Mouse (Mus musculus): Measurements from ENCODE around the gene Slx1b. TPM values are rescaled to one million over a fixed set of nuclear protein-coding genes. Genes with fewer than 3 reads are reported as not detected.

The Slx1b gene
- polyA plus RNA-seq, 1 experiment = 16.0 TPM

DNA sequence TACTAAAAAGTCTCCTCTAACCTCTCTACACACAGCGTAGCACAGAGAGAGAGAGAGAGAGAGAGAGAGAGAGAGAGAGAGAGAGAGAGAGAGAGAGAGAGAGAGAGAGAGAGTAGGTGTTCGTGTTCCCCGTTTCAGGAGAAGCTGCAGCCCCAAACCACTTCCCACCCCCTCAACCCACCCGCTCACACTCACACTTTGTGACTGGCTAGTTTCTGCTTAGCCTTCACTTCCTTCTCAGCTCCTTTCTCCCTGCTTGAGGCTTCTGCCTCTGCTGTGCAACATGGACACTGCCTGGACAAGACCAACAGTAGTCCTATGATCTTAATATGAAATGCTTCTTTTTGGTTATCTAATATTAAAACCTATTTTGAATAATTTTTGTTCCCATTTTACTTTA, 14.7 kb upstream of the Slx1b start:
- TF ChIP-seq CTCF (IDR thresholded peaks at IDR 0.05; ENCODE audit: extremely low read depth, insufficient read length, insufficient replicate concordance, low read depth, low read length) (no peak), POLR2A (IDR thresholded peaks at IDR 0.05; ENCODE audit: low read depth, low read length) (no peak)
- WGBS = 65% methylated on average over 4 of the region's 4 CpGs
- Histone ChIP-seq H3K4me3 (ENCODE audit: low read depth, low read length) (no peak overlapping the region), H3K36me3 (ENCODE audit: control insufficient read depth, insufficient read depth, low read length) (no peaks in the 10 kb centered on the region), H3K4me1 (ENCODE audit: control insufficient read depth, insufficient read depth, insufficient read length, low read length) (no peaks in the 10 kb centered on the region), H3K27me3 (ENCODE audit: control insufficient read depth, insufficient read depth, low read length) (no peaks in the 10 kb centered on the region), H3K27ac (ENCODE audit: insufficient read depth, low read depth, low read length) (no peak overlapping the region)

- Histone ChIP-seq H3K27me3 (ENCODE audit: control insufficient read depth, insufficient read depth, low read length) (no peaks in the 10 kb centered on the region), H3K4me1 (ENCODE audit: control insufficient read depth, insufficient read depth, insufficient read length, low read length) (peaks cover 2% of the 10 kb centered on the region; the same call in 1 of the 2 replicates), H3K27ac (ENCODE audit: insufficient read depth, low read depth, low read length) (peak overlapping the region; percentile 47; the same call in 1 of the 2 replicates)
Observed at GRCm38 (mm10) chr7:126708175-126708952, 12.8 kb upstream of the Slx1b start.

DNA sequence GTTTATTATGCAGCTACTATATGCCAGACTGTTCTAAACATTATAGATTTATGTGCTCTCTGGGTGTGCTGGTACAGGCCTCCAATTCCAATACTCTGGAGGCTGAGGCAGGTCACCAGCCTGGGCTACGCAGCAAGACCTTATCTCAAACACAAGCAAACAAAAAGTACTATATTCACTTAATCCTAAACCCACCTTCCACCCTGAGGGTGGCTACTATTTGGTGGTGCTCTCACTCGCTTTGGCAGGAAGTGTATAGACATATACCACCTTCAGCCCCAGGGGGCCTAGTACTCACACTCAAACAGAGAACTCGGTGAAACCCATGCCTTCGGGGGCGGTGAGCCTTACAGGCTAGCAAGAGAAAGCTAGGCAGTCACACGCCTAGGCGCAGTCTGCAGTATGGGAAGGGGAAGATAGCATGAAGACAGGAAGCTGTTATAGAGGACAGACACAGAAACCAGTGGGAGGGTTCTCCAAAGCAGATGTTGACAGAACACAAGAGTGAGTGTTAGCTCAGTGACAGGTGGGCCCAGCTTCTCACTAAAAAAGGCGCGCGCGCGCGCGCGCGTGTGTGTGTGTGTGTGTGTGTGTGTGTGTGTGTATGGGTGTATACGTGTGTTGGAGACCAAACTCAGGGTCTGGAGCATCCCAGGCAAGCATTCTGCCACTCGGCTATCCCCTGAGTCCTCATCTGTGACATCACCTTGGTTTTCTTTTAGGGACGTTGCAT, 12.0 kb upstream of the Slx1b start, which contains the start of gene Coro1a:
TSS of gene Coro1a (minus strand) at position 346 of the 733 bp plus-strand sequence.
- Histone ChIP-seq H3K27ac (ENCODE audit: insufficient read depth, low read depth, low read length) (peak within 1 kb of the TSS; percentile 47; the same call in 1 of the 2 replicates), H3K4me1 (ENCODE audit: control insufficient read depth, insufficient read depth, insufficient read length, low read length) (peaks cover 2% of the 10 kb centered on the region; the same call in 1 of the 2 replicates), H3K27me3 (ENCODE audit: control insufficient read depth, insufficient read depth, low read length) (no peaks in the 10 kb centered on the region), H3K4me3 (ENCODE audit: low read depth, low read length) (no peak within 1 kb of the TSS), H3K36me3 (ENCODE audit: control insufficient read depth, insufficient read depth, low read length) (no peaks in the 10 kb centered on the region)
- no peak for TF ChIP-seq POLR2A (IDR thresholded peaks at IDR 0.05; ENCODE audit: low read depth, low read length)
- no peak for TF ChIP-seq CTCF (IDR thresholded peaks at IDR 0.05; ENCODE audit: extremely low read depth, insufficient read length, insufficient replicate concordance, low read depth, low read length)
- WGBS = 83% methylated on average over 19 of the region's 19 CpGs

More at GRCm38 (mm10) chr7:126708175-126708952, 12.8 kb upstream of the Slx1b start:
- 83% methylated on average over 10 of the region's 10 CpGs for WGBS
- TF ChIP-seq POLR2A (IDR thresholded peaks at IDR 0.05; ENCODE audit: low read depth, low read length) (no peak), CTCF (IDR thresholded peaks at IDR 0.05; ENCODE audit: extremely low read depth, insufficient read length, insufficient replicate concordance, low read depth, low read length) (no peak)
- Histone ChIP-seq H3K36me3 (ENCODE audit: control insufficient read depth, insufficient read depth, low read length) (no peaks in the 10 kb centered on the region), H3K4me3 (ENCODE audit: low read depth, low read length) (no peak overlapping the region)

GRCm38 (mm10) chr7:126704121-126704980, 8.8 kb upstream of the Slx1b start:
- Histone ChIP-seq H3K36me3 (ENCODE audit: control insufficient read depth, insufficient read depth, low read length) (peaks cover 3% of the 10 kb centered on the region; the same call in 1 of the 2 replicates), H3K4me3 (ENCODE audit: low read depth, low read length) (peak overlapping the region; percentile 62), H3K4me1 (ENCODE audit: control insufficient read depth, insufficient read depth, insufficient read length, low read length) (peaks cover 2% of the 10 kb centered on the region; the same call in 1 of the 2 replicates), H3K27me3 (ENCODE audit: control insufficient read depth, insufficient read depth, low read length) (no peaks in the 10 kb centered on the region), H3K27ac (ENCODE audit: insufficient read depth, low read depth, low read length) (peak overlapping the region; percentile 87)
- WGBS = 4% methylated on average over 39 of the region's 39 CpGs
- no peak for TF ChIP-seq CTCF (IDR thresholded peaks at IDR 0.05; ENCODE audit: extremely low read depth, insufficient read length, insufficient replicate concordance, low read depth, low read length)
- TF ChIP-seq POLR2A (IDR thresholded peaks at IDR 0.05; ENCODE audit: low read depth, low read length) = peak; percentile 46; the same call in 1 of the 2 replicates

GRCm38 (mm10) chr7:126703757-126704077, 8.1 kb upstream of the Slx1b start:
- Histone ChIP-seq H3K27me3 (ENCODE audit: control insufficient read depth, insufficient read depth, low read length) (no peaks in the 10 kb centered on the region), H3K4me1 (ENCODE audit: control insufficient read depth, insufficient read depth, insufficient read length, low read length) (peaks cover 2% of the 10 kb centered on the region; the same call in 1 of the 2 replicates), H3K27ac (ENCODE audit: insufficient read depth, low read depth, low read length) (peak overlapping the region; percentile 87), H3K36me3 (ENCODE audit: control insufficient read depth, insufficient read depth, low read length) (peaks cover 4% of the 10 kb centered on the region; the same call in 1 of the 2 replicates), H3K4me3 (ENCODE audit: low read depth, low read length) (peak overlapping the region; percentile 62)
- WGBS = 26% methylated on average over 7 of the region's 7 CpGs
- TF ChIP-seq CTCF (IDR thresholded peaks at IDR 0.05; ENCODE audit: extremely low read depth, insufficient read length, insufficient replicate concordance, low read depth, low read length) (no peak), POLR2A (IDR thresholded peaks at IDR 0.05; ENCODE audit: low read depth, low read length) (no peak)

DNA sequence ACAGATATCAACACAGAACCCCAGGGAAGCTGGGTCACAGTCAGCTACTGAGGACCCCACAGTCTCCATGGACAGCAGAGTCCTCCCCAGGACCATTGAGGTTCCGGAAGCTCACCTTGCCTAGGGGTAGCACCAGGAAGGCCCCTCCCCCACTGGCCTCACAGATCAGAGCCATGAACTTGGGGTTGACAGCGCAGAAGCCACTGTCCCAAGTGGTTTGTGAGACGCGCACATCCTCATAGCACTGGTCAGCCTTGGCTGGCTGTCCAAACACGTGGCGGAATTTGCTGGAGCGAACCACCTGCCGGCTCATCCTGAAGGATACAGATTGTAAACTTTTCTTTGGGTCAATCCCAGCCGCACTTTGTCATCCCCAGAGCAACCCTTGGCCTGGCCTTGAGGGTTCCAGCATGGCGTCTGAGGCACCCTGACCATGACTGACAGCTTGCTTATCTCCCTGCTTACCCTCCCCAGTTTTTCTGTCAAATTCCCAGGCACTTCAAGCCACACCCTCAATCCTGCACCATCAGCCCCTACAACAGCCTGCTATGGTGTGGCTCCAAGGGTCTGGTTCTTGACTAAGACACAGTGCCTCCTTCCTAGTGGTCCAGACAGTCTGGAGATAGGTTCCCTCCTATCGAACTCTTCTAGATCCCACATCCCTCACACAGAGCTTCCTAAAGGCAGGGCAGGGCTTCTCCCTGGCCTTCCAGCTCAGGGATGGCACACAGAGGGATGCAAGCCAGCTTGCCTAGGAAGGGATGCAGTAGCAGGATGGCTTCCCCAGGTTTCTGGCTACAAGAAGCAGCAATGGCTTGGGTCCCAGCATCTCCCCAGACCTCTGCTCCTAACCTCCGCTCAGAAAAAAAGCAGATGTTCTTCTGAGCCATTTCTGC, 7.5 kb upstream of the Slx1b start:
- H3K27ac ChIP-seq (ENCODE audit: insufficient read depth, low read depth, low read length) = peak overlapping the region; percentile 87
- peaks cover 2% of the 10 kb centered on the region; the same call in 1 of the 2 replicates for H3K4me1 ChIP-seq (ENCODE audit: control insufficient read depth, insufficient read depth, insufficient read length, low read length)
- H3K36me3 ChIP-seq (ENCODE audit: control insufficient read depth, insufficient read depth, low read length) = peaks cover 4% of the 10 kb centered on the region; the same call in 1 of the 2 replicates
- WGBS = 64% methylated on average over 12 of the region's 12 CpGs
- no peaks in the 10 kb centered on the region for H3K27me3 ChIP-seq (ENCODE audit: control insufficient read depth, insufficient read depth, low read length)
- H3K4me3 ChIP-seq (ENCODE audit: low read depth, low read length) = peak overlapping the region; percentile 62
- TF ChIP-seq CTCF (IDR thresholded peaks at IDR 0.05; ENCODE audit: extremely low read depth, insufficient read length, insufficient replicate concordance, low read depth, low read length) (no peak), POLR2A (IDR thresholded peaks at IDR 0.05; ENCODE audit: low read depth, low read length) (no peak; the same call in 1 of the 2 replicates)

Measured in small intestine, adult 2 months (tissue).